Mouse (Mus musculus) embryonic facial prominence, embryonic 13.5 days (tissue): Measurements from ENCODE around the gene Aptx. TPM values are rescaled to one million over a fixed set of nuclear protein-coding genes. Genes with fewer than 3 reads are reported as not detected.

Experiments
- ATAC-seq: fragments of 200-750 bp; cut with Nextera tagmentation; 2 replicates; pipeline ENCODE4 v1.8.0; 2017; ENCODE audit warnings: low read depth; ENCODE audit not compliant: insufficient number of reproducible peaks, insufficient read depth, low FRiP score, low TSS enrichment
- H3K27ac ChIP-seq: fragments of 300-500 bp; sonication (generic); 2 replicates; pipeline ENCODE4 v1.5.1; 2015; ENCODE audit warnings: moderate library complexity, mild to moderate bottlenecking, inconsistent platforms
- H3K27me3 ChIP-seq: fragments of 300-500 bp; sonication (generic); 2 replicates; pipeline ENCODE4 v1.6.1; 2015; ENCODE audit warnings: mild to moderate bottlenecking, inconsistent platforms
- H3K36me3 ChIP-seq: fragments of 300-500 bp; sonication (generic); 2 replicates; pipeline ENCODE4 v1.6.1; 2015; ENCODE audit warnings: mild to moderate bottlenecking, inconsistent platforms
- H3K4me1 ChIP-seq: fragments of 300-500 bp; sonication (generic); 2 replicates; pipeline ENCODE4 v1.6.1; 2015; ENCODE audit warnings: inconsistent platforms
- H3K4me2 ChIP-seq: fragments of 300-500 bp; sonication (generic); 2 replicates; pipeline ENCODE4 v1.6.1; 2015; ENCODE audit warnings: moderate library complexity, mild to moderate bottlenecking, inconsistent platforms
- H3K4me3 ChIP-seq: fragments of 300-500 bp; sonication (generic); 2 replicates; pipeline ENCODE4 v1.5.1; 2015; ENCODE audit warnings: mild to moderate bottlenecking, inconsistent platforms
- H3K9ac ChIP-seq: fragments of 300-500 bp; sonication (generic); 2 replicates; pipeline ENCODE4 v1.6.1; 2015; ENCODE audit warnings: mild to moderate bottlenecking, inconsistent platforms
- H3K9me3 ChIP-seq: fragments of 300-500 bp; sonication (generic); 2 replicates; pipeline ENCODE4 v1.6.1; 2016; ENCODE audit warnings: inconsistent platforms
- WGBS: fragments of 180-500 bp; shearing (Covaris S2); methylation state at CpG from one replicate; pipeline ENCODE4 v1.1.7; 2015; ENCODE audit warnings: mixed read lengths; 5-methylcytosine and 5-hydroxymethylcytosine counted together
- polyA plus RNA-seq: library from polyadenylated mRNA; unstranded; fragments of >200 nt; fragmentation: Nextera tagmentation; extraction: Ambion mirVana; gene quantifications from 2 replicates; pipeline ENCODE4 v1.2.1, GENCODE M21; 2015

Aptx gene
- polyA plus RNA-seq = 40.4 TPM in 2 replicates

- H3K4me2 ChIP-seq = peak within 1 kb of the TSS; percentile 73
- peak within 1 kb of the TSS; percentile 98 for H3K27ac ChIP-seq
- peak; percentile 92 for ATAC-seq
- H3K4me1 ChIP-seq = peaks cover 20% of the 10 kb centered on the region
- no peaks in the 10 kb centered on the region for H3K27me3 ChIP-seq
- peak within 1 kb of the TSS; percentile 69 for H3K9ac ChIP-seq
- peak within 1 kb of the TSS; percentile 50 for H3K4me3 ChIP-seq
- no peaks in the 10 kb centered on the region for H3K36me3 ChIP-seq
- no peaks in the 10 kb centered on the region for H3K9me3 ChIP-seq
- WGBS = under 1% methylated on average over 42 of the region's 42 CpGs
Measured at GRCm38 (mm10) chr4:40702797-40703709, at the start of gene Aptx. Gene Aptx, minus strand, starts transcription at chr4:40703194.

- 80% methylated on average over 1 of the region's 1 CpGs for WGBS
- no peak for ATAC-seq
- Histone ChIP-seq H3K4me2 (no peak overlapping the region), H3K4me1 (no peaks in the 10 kb centered on the region), H3K36me3 (peaks cover 73% of the 10 kb centered on the region), H3K9me3 (no peaks in the 10 kb centered on the region), H3K27ac (no peak overlapping the region), H3K4me3 (no peak overlapping the region), H3K27me3 (no peaks in the 10 kb centered on the region), H3K9ac (no peak overlapping the region)
Measured at GRCm38 (mm10) chr4:40735351-40735750, 32.4 kb upstream of the Aptx start.

GRCm38 (mm10) chr4:40731262-40731661 is 28.3 kb upstream of the Aptx start:
- Histone ChIP-seq H3K27ac (no peak overlapping the region), H3K4me2 (no peak overlapping the region), H3K4me1 (no peaks in the 10 kb centered on the region; the same call in 1 of the 2 replicates), H3K36me3 (peaks cover 81% of the 10 kb centered on the region), H3K4me3 (no peak overlapping the region), H3K27me3 (no peaks in the 10 kb centered on the region), H3K9ac (no peak overlapping the region), H3K9me3 (no peaks in the 10 kb centered on the region)
- ATAC-seq = no peak

GRCm38 (mm10) chr4:40727247-40727646 is 24.3 kb upstream of the Aptx start:
- no peak overlapping the region for H3K27ac ChIP-seq
- no peaks in the 10 kb centered on the region for H3K9me3 ChIP-seq
- no peak overlapping the region for H3K9ac ChIP-seq
- H3K27me3 ChIP-seq = no peaks in the 10 kb centered on the region
- no peak overlapping the region for H3K4me3 ChIP-seq
- 79% methylated on average over 1 of the region's 1 CpGs for WGBS
- H3K4me2 ChIP-seq = no peak overlapping the region
- peaks cover 19% of the 10 kb centered on the region for H3K4me1 ChIP-seq
- peaks cover 68% of the 10 kb centered on the region for H3K36me3 ChIP-seq
- ATAC-seq = no peak

GRCm38 (mm10) chr4:40725554-40725953 is 22.6 kb upstream of the Aptx start:
- H3K9ac ChIP-seq = no peak overlapping the region
- peak overlapping the region; percentile 64; the same call in 1 of the 2 replicates for H3K4me2 ChIP-seq
- peaks cover 51% of the 10 kb centered on the region for H3K36me3 ChIP-seq
- no peaks in the 10 kb centered on the region for H3K9me3 ChIP-seq
- H3K27me3 ChIP-seq = no peaks in the 10 kb centered on the region
- peaks cover 32% of the 10 kb centered on the region for H3K4me1 ChIP-seq
- no peak overlapping the region for H3K27ac ChIP-seq
- no peak for ATAC-seq
- no peak overlapping the region for H3K4me3 ChIP-seq

- no peak for ATAC-seq
- Histone ChIP-seq H3K36me3 (peaks cover 47% of the 10 kb centered on the region), H3K4me2 (peak overlapping the region; percentile 64), H3K27ac (no peak overlapping the region), H3K9me3 (no peaks in the 10 kb centered on the region), H3K4me3 (no peak overlapping the region), H3K4me1 (peaks cover 32% of the 10 kb centered on the region), H3K9ac (peak overlapping the region; percentile 51; the same call in 1 of the 2 replicates), H3K27me3 (no peaks in the 10 kb centered on the region)
- 86% methylated on average over 7 of the region's 7 CpGs for WGBS
Measured at GRCm38 (mm10) chr4:40725141-40725540, 22.1 kb upstream of the Aptx start.

GRCm38 (mm10) chr4:40722687-40723460 is 19.9 kb upstream of the Aptx start:
- Histone ChIP-seq H3K9ac (peak overlapping the region; percentile 95), H3K4me1 (peaks cover 32% of the 10 kb centered on the region), H3K27me3 (no peaks in the 10 kb centered on the region), H3K9me3 (no peaks in the 10 kb centered on the region), H3K27ac (peak overlapping the region; percentile 100), H3K4me3 (peak overlapping the region; percentile 72), H3K36me3 (peaks cover 31% of the 10 kb centered on the region), H3K4me2 (peak overlapping the region; percentile 64)
- under 1% methylated on average over 60 of the region's 62 CpGs for WGBS
- peak; percentile 90 for ATAC-seq

- Histone ChIP-seq H3K27ac (peak within 1 kb of the TSS; percentile 100), H3K4me3 (peak within 1 kb of the TSS; percentile 72), H3K9me3 (no peaks in the 10 kb centered on the region), H3K36me3 (peaks cover 26% of the 10 kb centered on the region), H3K4me1 (peaks cover 32% of the 10 kb centered on the region), H3K9ac (peak within 1 kb of the TSS; percentile 95), H3K4me2 (peak within 1 kb of the TSS; percentile 64), H3K27me3 (no peaks in the 10 kb centered on the region)
- WGBS = under 1% methylated on average over 54 of the region's 54 CpGs
- peak; percentile 93 for ATAC-seq
Measured at GRCm38 (mm10) chr4:40722011-40722666, 19.1 kb upstream of the Aptx start, which contains the start of gene Dnaja1. Gene Dnaja1, plus strand, starts transcription at chr4:40722150.

GRCm38 (mm10) chr4:40720910-40721309 is 17.9 kb upstream of the Aptx start:
- Histone ChIP-seq H3K4me1 (peaks cover 32% of the 10 kb centered on the region), H3K9me3 (no peaks in the 10 kb centered on the region), H3K9ac (0 out of 2 replicates have a peak overlapping the region, but pooled peaks have one; percentile 95), H3K4me3 (peak overlapping the region; percentile 72; the same call in 1 of the 2 replicates), H3K27ac (peak overlapping the region; percentile 100), H3K36me3 (peaks cover 14% of the 10 kb centered on the region), H3K27me3 (no peaks in the 10 kb centered on the region), H3K4me2 (no peak overlapping the region)
- 91% methylated on average over 8 of the region's 8 CpGs for WGBS
- no peak for ATAC-seq

- ATAC-seq = no peak
- no peaks in the 10 kb centered on the region for H3K36me3 ChIP-seq
- no peaks in the 10 kb centered on the region for H3K9me3 ChIP-seq
- no peak overlapping the region for H3K27ac ChIP-seq
- 85% methylated on average over 3 of the region's 3 CpGs for WGBS
- H3K4me2 ChIP-seq = no peak overlapping the region
- H3K9ac ChIP-seq = no peak overlapping the region
- H3K4me3 ChIP-seq = no peak overlapping the region
- H3K4me1 ChIP-seq = peaks cover 13% of the 10 kb centered on the region
- no peaks in the 10 kb centered on the region for H3K27me3 ChIP-seq
Measured at GRCm38 (mm10) chr4:40717141-40717540, 14.1 kb upstream of the Aptx start.

GRCm38 (mm10) chr4:40703710-40704275 is 799 bp upstream of the Aptx start:
- Histone ChIP-seq H3K27me3 (no peaks in the 10 kb centered on the region), H3K36me3 (no peaks in the 10 kb centered on the region), H3K27ac (peak overlapping the region; percentile 98), H3K9me3 (no peaks in the 10 kb centered on the region), H3K4me1 (peaks cover 20% of the 10 kb centered on the region), H3K4me3 (peak overlapping the region; percentile 50), H3K9ac (peak overlapping the region; percentile 69), H3K4me2 (peak overlapping the region; percentile 73)
- no peak for ATAC-seq
- WGBS = 29% methylated on average over 9 of the region's 9 CpGs
